Mouse (Mus musculus): ENCODE data around the gene Pax7. TPM values are rescaled to one million over a fixed set of nuclear protein-coding genes. Genes with fewer than 3 reads are reported as not detected.

Pax7 gene
- total and polyA plus RNA-seq, 3 experiments = not detected

GRCm38 (mm10) chr4:139830053-139830452 lies 3.3 kb downstream of the Pax7 start:
- Histone ChIP-seq H3K79me2 (replicated peaks; ENCODE audit: control insufficient read depth, extremely low read depth, insufficient read depth, poor library complexity, severe bottlenecking) (no peaks in the 10 kb centered on the region), H3K27ac (ENCODE audit: insufficient read depth, low read depth) (no peak overlapping the region), H3K36me3 (replicated peaks in 1 of 2; ENCODE audit: control insufficient read depth in 1 of 2, insufficient read depth in 1 of 2, low read length in 1 of 2) (no peaks in the 10 kb centered on the region), H3K4me2 (ENCODE audit: insufficient read depth, low read depth, poor library complexity, severe bottlenecking) (no peak overlapping the region), H3K9ac (ENCODE audit: insufficient read depth, low read depth) (no peak overlapping the region), H3K9me3 (replicated peaks; ENCODE audit: low read length) (peaks cover 2% of the 10 kb centered on the region), H3K27me3 (replicated peaks) (peaks cover 62% of the 10 kb centered on the region), H3K4me3 (replicated peaks in 1 of 3; ENCODE audit: low read depth in 2 of 3, low read length in 2 of 3, poor library complexity in 1 of 3) (no peak overlapping the region), H3K4me1 (ENCODE audit: control insufficient read depth in 1 of 2, insufficient read depth in 2 of 2) (no peaks in the 10 kb centered on the region)
- TF ChIP-seq NELFE (IDR thresholded peaks at IDR 0.05; ENCODE audit: low read depth, low read length) (no peak), MAZ (IDR thresholded peaks at IDR 0.05; ENCODE audit: low read depth, low read length) (no peak), MXI1 (IDR thresholded peaks at IDR 0.05; ENCODE audit: low read depth, low read length) (no peak), NRF1 (IDR thresholded peaks at IDR 0.05; ENCODE audit: low read depth, low read length) (no peak), CHD2 (IDR thresholded peaks at IDR 0.05; ENCODE audit: low read length) (no peak), USF1 (IDR thresholded peaks at IDR 0.05; ENCODE audit: low read depth, low read length) (no peak), BHLHE40 (IDR thresholded peaks at IDR 0.05; ENCODE audit: low read depth, low read length) (no peak)
- in situ Hi-C loops (cut with MboI; ENCODE audit: low pct_ligation_motif_present, low pct_unique_long_range_greater_than_20kb, low sequenced_read_pairs) (no loop called here), dilution Hi-C loops (cut with MboI; ENCODE audit: extremely low pct_ligation_motif_present, extremely low pct_unique_long_range_greater_than_20kb, low sequenced_read_pairs) (no loop called here)
- DNase-seq (ENCODE audit: extremely low read depth) = no peak

- dilution Hi-C loops (cut with MboI; ENCODE audit: extremely low pct_ligation_motif_present, extremely low pct_unique_long_range_greater_than_20kb, low sequenced_read_pairs) (no loop called here), in situ Hi-C loops (cut with MboI; ENCODE audit: low pct_ligation_motif_present, low pct_unique_long_range_greater_than_20kb, low sequenced_read_pairs) (no loop called here)
- Histone ChIP-seq H3K27ac (ENCODE audit: insufficient read depth, low read depth) (no peak overlapping the region), H3K79me2 (replicated peaks; ENCODE audit: control insufficient read depth, extremely low read depth, insufficient read depth, poor library complexity, severe bottlenecking) (no peaks in the 10 kb centered on the region), H3K9me3 (replicated peaks; ENCODE audit: low read length) (peaks cover 2% of the 10 kb centered on the region), H3K4me3 (replicated peaks in 1 of 3; ENCODE audit: low read depth in 2 of 3, low read length in 2 of 3, poor library complexity in 1 of 3) (no peak overlapping the region), H3K36me3 (replicated peaks in 1 of 2; ENCODE audit: control insufficient read depth in 1 of 2, insufficient read depth in 1 of 2, low read length in 1 of 2) (no peaks in the 10 kb centered on the region), H3K4me1 (ENCODE audit: control insufficient read depth in 1 of 2, insufficient read depth in 2 of 2) (no peaks in the 10 kb centered on the region), H3K27me3 (replicated peaks) (peaks cover 65% of the 10 kb centered on the region), H3K4me2 (ENCODE audit: insufficient read depth, low read depth, poor library complexity, severe bottlenecking) (no peak overlapping the region), H3K9ac (ENCODE audit: insufficient read depth, low read depth) (no peak overlapping the region)
- TF ChIP-seq CTCF (conservative IDR thresholded peaks at IDR 0.05 in 1 of 2, IDR thresholded peaks at IDR 0.05 in 1 of 2; ENCODE audit: low read depth in 2 of 2, low read length in 2 of 2) (no peak), ZC3H11A (IDR thresholded peaks at IDR 0.05; ENCODE audit: low read depth, low read length) (no peak), ZNF384 (IDR thresholded peaks at IDR 0.05; ENCODE audit: low read depth, low read length) (no peak), GABPA (IDR thresholded peaks at IDR 0.05; ENCODE audit: insufficient replicate concordance, low read depth, low read length) (no peak), MAX (IDR thresholded peaks at IDR 0.05; ENCODE audit: low read length) (no peak), ZKSCAN1 (IDR thresholded peaks at IDR 0.05; ENCODE audit: borderline replicate concordance, low read depth, low read length) (no peak)
- no peak for DNase-seq (ENCODE audit: extremely low read depth)
Measured at GRCm38 (mm10) chr4:139828871-139829590, 4.3 kb downstream of the Pax7 start.

- no peak for DNase-seq (ENCODE audit: extremely low read depth)
- H3K9ac ChIP-seq (ENCODE audit: insufficient read depth, low read depth) = no peak overlapping the region
- no peaks in the 10 kb centered on the region for H3K79me2 ChIP-seq (replicated peaks; ENCODE audit: control insufficient read depth, extremely low read depth, insufficient read depth, poor library complexity, severe bottlenecking)
- H3K4me3 ChIP-seq (replicated peaks in 1 of 3; ENCODE audit: low read depth in 2 of 3, low read length in 2 of 3, poor library complexity in 1 of 3) = no peak overlapping the region
- H3K36me3 ChIP-seq (replicated peaks in 1 of 2; ENCODE audit: control insufficient read depth in 1 of 2, insufficient read depth in 1 of 2, low read length in 1 of 2) = no peaks in the 10 kb centered on the region
- dilution Hi-C loops (cut with MboI; ENCODE audit: extremely low pct_ligation_motif_present, extremely low pct_unique_long_range_greater_than_20kb, low sequenced_read_pairs) = no loop called here
- in situ Hi-C loops (cut with MboI; ENCODE audit: low pct_ligation_motif_present, low pct_unique_long_range_greater_than_20kb, low sequenced_read_pairs) = no loop called here
- no peak overlapping the region for H3K27ac ChIP-seq (ENCODE audit: insufficient read depth, low read depth)
- H3K4me2 ChIP-seq (ENCODE audit: insufficient read depth, low read depth, poor library complexity, severe bottlenecking) = no peak overlapping the region
- TF ChIP-seq MYC (IDR thresholded peaks at IDR 0.05; ENCODE audit: low read depth, low read length) (no peak), PAX5 (IDR thresholded peaks at IDR 0.05; ENCODE audit: low read length) (no peak), USF1 (IDR thresholded peaks at IDR 0.05; ENCODE audit: low read depth, low read length) (no peak), ELF1 (IDR thresholded peaks at IDR 0.05; ENCODE audit: low read depth, low read length) (no peak), HCFC1 (IDR thresholded peaks at IDR 0.05; ENCODE audit: low read depth, low read length) (no peak), CHD1 (IDR thresholded peaks at IDR 0.05; ENCODE audit: low read depth, low read length) (no peak), MAFK (IDR thresholded peaks at IDR 0.05; ENCODE audit: insufficient replicate concordance, low read length) (no peak), JUND (conservative IDR thresholded peaks at IDR 0.05; ENCODE audit: low read depth, low read length) (no peak), USF2 (conservative IDR thresholded peaks at IDR 0.05; ENCODE audit: low read depth, low read length) (no peak), NELFE (IDR thresholded peaks at IDR 0.05; ENCODE audit: low read depth, low read length) (no peak), IRF4 (IDR thresholded peaks at IDR 0.05; ENCODE audit: low read depth, low read length) (no peak)
- H3K27me3 ChIP-seq (replicated peaks) = peaks cover 63% of the 10 kb centered on the region
- H3K4me1 ChIP-seq (ENCODE audit: control insufficient read depth in 1 of 2, insufficient read depth in 2 of 2) = no peaks in the 10 kb centered on the region
- H3K9me3 ChIP-seq (replicated peaks; ENCODE audit: low read length) = peaks cover 2% of the 10 kb centered on the region
Measured at GRCm38 (mm10) chr4:139828283-139828678, 5.0 kb downstream of the Pax7 start.

All from CH12.LX (cell line).